Mouse (Mus musculus): ENCODE measurements at regions not wholly inside any gene's neighbourhood (a gene's known extent, or its start where the extent isn't known, plus 50 kb on each side); places are given as distances from the start of the nearest gene placed in this dataset.

DNA sequence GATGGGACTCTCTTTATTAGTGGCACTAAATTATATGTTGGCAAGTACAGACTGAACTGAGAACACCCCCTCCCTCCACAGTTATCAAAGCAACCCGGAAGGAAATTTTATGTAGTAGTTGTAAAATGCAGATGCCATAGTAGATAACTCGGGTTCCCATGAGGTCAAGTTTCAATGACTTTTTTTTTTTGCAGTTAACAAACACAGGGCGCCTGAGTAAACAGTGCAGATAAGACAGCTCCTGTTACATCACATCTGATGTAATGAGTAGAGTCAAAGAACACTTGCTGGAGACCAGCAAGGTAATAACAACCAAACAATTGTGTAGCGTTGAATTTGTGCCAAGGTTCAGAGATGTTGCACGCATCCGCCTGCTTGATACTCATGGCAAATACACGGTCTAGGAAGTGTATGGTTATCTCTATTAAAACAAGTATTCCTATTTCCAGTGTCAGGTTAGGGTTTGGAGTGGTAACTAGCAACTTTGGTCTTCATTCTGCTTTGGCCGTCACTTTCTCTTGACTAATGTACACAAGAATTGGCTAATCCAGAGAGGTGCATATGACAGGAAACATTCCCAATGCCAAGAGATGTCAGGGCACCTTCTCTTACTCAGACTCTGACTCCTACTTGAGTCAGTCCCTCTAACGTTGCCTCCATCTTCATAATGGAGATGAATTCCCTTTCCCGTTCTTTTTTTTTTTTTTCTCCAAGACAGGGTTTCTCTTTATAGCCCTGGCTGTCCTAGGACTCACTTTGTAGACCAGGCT is 66.3 kb upstream of the Sp4 start:
- no peak for TF ChIP-seq FOSL1 (IDR thresholded peaks at IDR 0.05; ENCODE audit: insufficient read depth, low read length, poor library complexity, severe bottlenecking)
- no peak for TF ChIP-seq CTCF (IDR thresholded peaks at IDR 0.05; ENCODE audit: control insufficient read depth, insufficient read depth, insufficient read length)
- TF ChIP-seq MAX (IDR thresholded peaks at IDR 0.05): no peak
